Mouse (Mus musculus) hindbrain, postnatal 0 days (tissue): Measurements from ENCODE around the gene Ccdc121. TPM values are rescaled to one million over a fixed set of nuclear protein-coding genes. Genes with fewer than 3 reads are reported as not detected.
A peak's percentile ranks its signal among the peaks of the same experiment; 100 is the strongest.

Experiments used
- ATAC-seq: fragments of 200-750 bp; cut with Nextera tagmentation; 2 replicates; pipeline ENCODE4 v1.8.0; 2017; ENCODE audit warnings: mild to moderate bottlenecking, moderate TSS enrichment, moderate library complexity
- DNase-seq: peaks from one replicate; pipeline ENCODE4 v3.0.0-alpha.2; 2015; ENCODE audit warnings: low spot score
- H3K27ac ChIP-seq: fragments of 300-500 bp; sonication (generic); 2 replicates; pipeline ENCODE4 v1.5.1; 2014; ENCODE audit warnings: mild to moderate bottlenecking
- H3K27me3 ChIP-seq: fragments of 300-500 bp; sonication (generic); 2 replicates; pipeline ENCODE4 v1.6.1; 2014; ENCODE audit warnings: low read length, mixed read lengths; ENCODE audit not compliant: insufficient read depth
- H3K36me3 ChIP-seq: fragments of 300-500 bp; sonication (generic); 2 replicates; pipeline ENCODE4 v1.6.1; 2014; ENCODE audit warnings: low read length, mixed read lengths; ENCODE audit not compliant: insufficient read depth
- H3K4me1 ChIP-seq: fragments of 300-500 bp; sonication (generic); 2 replicates; pipeline ENCODE4 v1.6.1; 2014; ENCODE audit warnings: antibody characterized with exemption, low read length, mixed read lengths; ENCODE audit not compliant: insufficient read depth
- H3K4me2 ChIP-seq: fragments of 300-500 bp; sonication (generic); 2 replicates; pipeline ENCODE4 v1.6.1; 2014; ENCODE audit warnings: low read depth, mild to moderate bottlenecking, low read length, moderate library complexity, mixed read lengths
- H3K4me3 ChIP-seq: fragments of 300-500 bp; sonication (generic); 2 replicates; pipeline ENCODE4 v1.5.1; 2014; ENCODE audit warnings: low read length
- H3K9ac ChIP-seq: fragments of 300-500 bp; sonication (generic); replicated peaks from 2 replicates; pipeline ENCODE4 v1.6.1; 2014; ENCODE audit warnings: mild to moderate bottlenecking, low read length, moderate library complexity, mixed read lengths
- H3K9me3 ChIP-seq: fragments of 300-500 bp; sonication (generic); 2 replicates; pipeline ENCODE4 v1.6.1; 2016; ENCODE audit warnings: low read length, mixed read lengths
- CTCF ChIP-seq: IDR thresholded peaks from 2 replicates; pipeline ENCODE4 v1.5.1; 2016; ENCODE audit warnings: antibody characterized with exemption, control low read depth, low read depth
- WGBS: fragments of 180-500 bp; shearing (Covaris S2); extraction: QIAGEN DNeasy Blood & Tissue Kit; methylation state at CpG from one replicate; pipeline ENCODE4 v1.1.7; 2014; 5-methylcytosine and 5-hydroxymethylcytosine counted together
- polyA plus RNA-seq: library from polyadenylated mRNA; unstranded; fragments of >200 nt; fragmentation: Nextera tagmentation; extraction: Ambion mirVana; gene quantifications from 2 replicates; pipeline ENCODE4 v1.2.1, GENCODE M21; 2015
- total RNA-seq: library from RNA; depleted of rRNA; stranded (reverse); fragments of >200 nt; gene quantifications from 2 replicates; pipeline ENCODE4 v1.2.3, GENCODE M21; 2014

The Ccdc121 gene
- total and polyA plus RNA-seq, 2 experiments from 2014 or later: 0.16 to 0.25 TPM

DNA sequence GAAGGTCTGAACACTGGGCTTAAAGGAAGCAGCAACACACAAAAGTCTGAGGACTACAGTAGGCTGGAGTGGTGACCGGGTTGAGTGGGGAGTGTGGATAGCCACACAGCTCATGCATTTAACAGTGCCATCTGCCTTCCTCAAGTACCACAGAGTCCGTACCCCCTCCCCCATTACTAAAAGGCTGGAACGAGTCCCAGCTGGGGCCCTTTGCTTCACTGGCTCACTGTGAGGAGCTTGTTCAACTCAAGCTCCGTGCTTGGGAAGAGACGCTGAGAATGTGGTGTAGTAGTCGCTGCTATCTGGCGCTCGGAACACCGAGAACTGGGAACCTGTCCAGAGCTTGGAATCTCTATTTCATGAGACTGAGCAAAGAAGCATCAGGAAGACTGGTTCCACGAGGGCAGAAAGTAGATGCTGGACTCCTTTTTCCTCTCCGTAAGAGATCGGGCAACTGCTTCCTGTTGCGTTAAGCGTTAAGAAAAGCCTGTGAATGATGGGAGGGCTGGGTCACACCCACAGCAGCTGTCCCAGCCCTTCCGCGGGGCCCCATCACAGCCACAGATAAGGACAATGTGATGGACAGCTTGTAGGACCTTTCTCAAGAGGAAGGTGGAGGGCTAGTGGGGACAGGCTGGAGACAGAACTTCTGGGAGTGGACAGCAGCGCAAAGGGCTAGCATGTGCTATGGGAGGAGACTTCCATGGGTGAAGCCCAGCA lies 44.5 kb downstream of the Ccdc121 start:
- H3K4me2 ChIP-seq: peak overlapping the region; percentile 0; the same call in 1 of the 2 replicates
- TF ChIP-seq CTCF: no peak
- DNase-seq (peak; percentile 82), ATAC-seq (peak; percentile 88)
- peaks cover 4% of the 10 kb centered on the region; the same call in 1 of the 2 replicates for H3K9me3 ChIP-seq
- WGBS: 45% methylated on average over 17 of the region's 17 CpGs
- H3K4me1 ChIP-seq: peaks cover 9% of the 10 kb centered on the region; the same call in 1 of the 2 replicates
- no peaks in the 10 kb centered on the region for H3K36me3 ChIP-seq
- no peak overlapping the region for H3K9ac ChIP-seq
- H3K4me3 ChIP-seq: no peak overlapping the region
- no peaks in the 10 kb centered on the region for H3K27me3 ChIP-seq
- no peak overlapping the region for H3K27ac ChIP-seq

DNA sequence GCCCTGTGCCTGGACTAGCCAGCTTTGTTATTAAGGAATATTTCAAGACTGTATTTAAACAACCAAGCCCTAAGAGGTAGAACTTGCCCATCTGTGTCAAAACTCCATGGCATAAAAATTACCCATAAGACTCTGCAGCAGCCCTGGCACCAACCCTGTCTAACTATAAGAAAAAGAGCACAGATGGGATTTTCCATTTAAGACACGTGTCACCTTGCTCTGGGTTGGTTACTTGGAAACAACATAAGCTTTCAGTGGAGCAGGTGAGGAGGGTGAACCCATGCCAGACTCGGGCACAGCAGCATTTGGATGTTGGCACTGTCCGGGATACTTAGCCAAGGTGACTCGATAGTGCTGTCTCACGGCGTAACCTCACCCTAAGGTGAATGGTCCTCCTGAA lies 45.2 kb downstream of the Ccdc121 start:
- 83% methylated on average over 6 of the region's 6 CpGs for WGBS
- Histone ChIP-seq H3K4me1 (peaks cover 9% of the 10 kb centered on the region; the same call in 1 of the 2 replicates), H3K36me3 (no peaks in the 10 kb centered on the region), H3K27me3 (no peaks in the 10 kb centered on the region), H3K4me3 (no peak overlapping the region), H3K4me2 (no peak overlapping the region), H3K27ac (no peak overlapping the region), H3K9me3 (no peaks in the 10 kb centered on the region; the same call in 1 of the 2 replicates), H3K9ac (no peak overlapping the region)
- DNase-seq: no peak
- ATAC-seq: no peak
- no peak for TF ChIP-seq CTCF

DNA sequence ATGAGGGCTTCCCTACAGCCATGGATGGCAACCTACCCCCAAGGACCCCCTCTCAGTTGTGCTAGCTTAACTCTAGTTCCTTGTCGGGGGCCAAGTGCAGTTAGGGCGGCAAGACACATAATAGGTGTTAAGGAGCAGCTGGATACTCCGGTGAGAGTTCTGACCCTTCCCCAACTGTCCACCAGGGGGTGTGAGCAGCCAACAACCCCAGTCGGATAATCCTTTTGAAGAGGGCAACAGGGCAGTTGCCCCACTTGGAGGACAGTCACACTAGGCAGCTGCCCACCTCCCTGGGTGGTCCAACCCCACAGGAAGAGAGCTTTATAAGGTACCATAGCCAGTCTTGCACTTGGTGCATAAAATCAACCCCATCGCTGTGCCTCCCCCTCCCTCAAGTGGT lies 46.2 kb downstream of the Ccdc121 start:
- no peak for ATAC-seq
- Histone ChIP-seq H3K36me3 (no peaks in the 10 kb centered on the region), H3K9ac (no peak overlapping the region), H3K9me3 (no peaks in the 10 kb centered on the region), H3K4me2 (no peak overlapping the region), H3K4me1 (peaks cover 9% of the 10 kb centered on the region; the same call in 1 of the 2 replicates), H3K4me3 (no peak overlapping the region), H3K27me3 (no peaks in the 10 kb centered on the region), H3K27ac (no peak overlapping the region)
- 48% methylated on average over 5 of the region's 5 CpGs for WGBS
- DNase-seq: no peak
- peak; percentile 63 for TF ChIP-seq CTCF

DNA sequence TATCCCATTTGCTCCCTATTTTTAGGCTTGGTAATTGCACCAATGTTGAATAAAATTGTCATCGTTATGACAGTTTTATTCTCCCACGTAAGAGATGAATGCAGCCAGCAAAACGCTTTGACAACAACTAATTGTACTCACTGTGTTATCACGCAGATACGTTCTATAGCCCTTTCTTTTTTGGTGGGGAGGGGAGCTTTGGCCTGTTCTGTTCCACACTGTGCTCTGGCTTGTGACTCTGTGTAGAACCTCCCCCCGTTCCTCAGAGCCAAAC lies 48.4 kb downstream of the Ccdc121 start:
- ATAC-seq (no peak), DNase-seq (no peak)
- Histone ChIP-seq H3K36me3 (no peaks in the 10 kb centered on the region), H3K27ac (no peak overlapping the region), H3K4me1 (peaks cover 9% of the 10 kb centered on the region; the same call in 1 of the 2 replicates), H3K27me3 (no peaks in the 10 kb centered on the region), H3K4me3 (no peak overlapping the region), H3K4me2 (no peak overlapping the region), H3K9ac (no peak overlapping the region), H3K9me3 (no peaks in the 10 kb centered on the region)
- 64% methylated on average over 6 of the region's 6 CpGs for WGBS
- TF ChIP-seq CTCF: no peak

DNA sequence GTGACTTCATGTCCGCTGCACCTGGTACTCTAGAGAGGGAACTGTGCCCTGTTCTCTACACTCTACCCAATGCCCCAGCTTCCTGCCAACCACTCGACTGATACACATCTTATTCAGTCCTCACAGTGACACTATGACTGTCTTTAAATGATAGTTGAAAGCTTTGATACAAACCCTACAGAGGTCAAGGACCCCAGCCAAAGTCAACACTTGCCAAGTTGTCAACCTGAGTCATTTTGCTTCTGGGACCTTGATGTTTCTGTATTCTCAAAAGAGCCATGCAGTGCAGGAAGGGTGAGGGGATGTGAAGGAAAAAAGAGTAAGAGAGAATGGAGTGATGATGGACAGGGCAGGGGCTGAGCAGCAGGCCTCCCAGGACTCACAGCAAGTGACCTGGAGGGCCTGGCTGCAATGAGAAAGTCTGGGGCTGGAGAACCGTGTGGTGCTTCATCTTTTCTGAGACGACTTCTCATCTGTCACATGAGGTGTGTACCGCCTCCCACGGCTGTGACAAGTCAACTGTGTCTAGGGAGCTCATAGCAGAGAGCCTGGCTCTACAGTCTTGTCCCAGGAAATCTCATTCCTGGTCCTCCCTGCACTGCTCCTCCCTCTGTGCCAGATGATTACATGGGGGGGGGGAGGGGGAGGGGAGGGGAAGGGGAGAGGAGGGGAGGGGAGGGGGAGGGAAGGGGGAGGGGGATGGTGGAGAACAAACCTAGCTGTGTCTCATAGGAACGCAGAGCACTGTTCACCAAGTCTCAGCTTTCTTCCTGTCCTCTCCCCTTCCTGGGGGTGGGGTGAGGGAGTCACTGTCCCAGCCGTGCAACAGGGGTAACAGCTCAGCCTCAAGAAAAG lies 49.0 kb downstream of the Ccdc121 start:
- no peak for ATAC-seq
- Histone ChIP-seq H3K9me3 (no peaks in the 10 kb centered on the region), H3K4me2 (no peak overlapping the region), H3K27me3 (no peaks in the 10 kb centered on the region), H3K36me3 (no peaks in the 10 kb centered on the region), H3K9ac (no peak overlapping the region), H3K27ac (no peak overlapping the region), H3K4me3 (no peak overlapping the region), H3K4me1 (peaks cover 8% of the 10 kb centered on the region; the same call in 1 of the 2 replicates)
- WGBS: 56% methylated on average over 8 of the region's 8 CpGs
- no peak for TF ChIP-seq CTCF
- no peak for DNase-seq

DNA sequence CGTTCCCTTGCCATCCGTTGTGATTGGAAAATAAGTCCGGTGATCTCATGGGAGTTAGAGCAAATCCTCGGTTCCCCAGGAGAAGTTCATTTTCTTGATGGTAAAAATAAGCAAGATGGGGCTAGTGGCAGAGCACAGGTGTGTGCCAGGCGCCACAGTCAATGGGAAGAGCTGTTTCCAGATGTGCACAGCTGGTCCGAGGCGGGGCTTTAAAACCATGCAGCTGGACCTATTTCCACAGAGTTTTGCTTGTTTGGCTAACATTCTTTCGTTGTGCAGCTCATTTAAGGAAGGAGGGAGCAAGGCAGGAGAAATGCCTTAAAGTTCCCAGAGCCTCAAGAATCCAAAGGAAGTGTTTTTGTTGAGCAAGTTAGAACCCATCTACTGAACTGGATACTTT lies 49.8 kb downstream of the Ccdc121 start:
- Histone ChIP-seq H3K27ac (no peak overlapping the region), H3K27me3 (no peaks in the 10 kb centered on the region), H3K4me2 (no peak overlapping the region), H3K9me3 (no peaks in the 10 kb centered on the region), H3K36me3 (no peaks in the 10 kb centered on the region), H3K4me3 (no peak overlapping the region), H3K4me1 (0 out of 2 replicates have a peak, but pooled peaks cover under 1% of the 10 kb centered on the region), H3K9ac (no peak overlapping the region)
- DNase-seq: no peak
- no peak for ATAC-seq
- no peak for TF ChIP-seq CTCF
- 84% methylated on average over 8 of the region's 8 CpGs for WGBS
